Mouse (Mus musculus) natural killer cell, adult 2 months (primary cell): Measurements from ENCODE around the gene Ergic1.

Source experiments
- DNase-seq, 2 experiments: peaks; one replicate each; pipeline ENCODE4 v3.0.0; 2022; ENCODE audit warnings: low spot score in 2 of 2

Ergic1 gene

GRCm38 (mm10) chr17:26575786-26576690, 14.7 kb downstream of the Ergic1 start:
- no peak for DNase-seq

GRCm38 (mm10) chr17:26576833-26577232, 15.5 kb downstream of the Ergic1 start:
- no peak for DNase-seq

- no peak for DNase-seq
These were observed 16.0 kb downstream of the Ergic1 start for GRCm38 (mm10) chr17:26577309-26577708.

- no peak for DNase-seq
These were observed 16.9 kb downstream of the Ergic1 start for GRCm38 (mm10) chr17:26578162-26578561.

GRCm38 (mm10) chr17:26578771-26579170, 17.5 kb downstream of the Ergic1 start:
- DNase-seq: no peak

- DNase-seq: no peak
These were observed 18.1 kb downstream of the Ergic1 start for GRCm38 (mm10) chr17:26579396-26579795.

- DNase-seq: no peak
These were observed 19.6 kb downstream of the Ergic1 start for GRCm38 (mm10) chr17:26580873-26581401.

GRCm38 (mm10) chr17:26582297-26582696, 21.0 kb downstream of the Ergic1 start:
- DNase-seq: no peak

GRCm38 (mm10) chr17:26583056-26583455, 21.8 kb downstream of the Ergic1 start:
- DNase-seq: no peak

GRCm38 (mm10) chr17:26583606-26584005, 22.3 kb downstream of the Ergic1 start:
- no peak for DNase-seq

- DNase-seq: no peak
These were observed 22.8 kb downstream of the Ergic1 start for GRCm38 (mm10) chr17:26584063-26584462.

- DNase-seq: no peak
These were observed 23.4 kb downstream of the Ergic1 start for GRCm38 (mm10) chr17:26584558-26585136.

- no peak for DNase-seq
These were observed 26.7 kb downstream of the Ergic1 start for GRCm38 (mm10) chr17:26587961-26588487.

- no peak for DNase-seq
These were observed 31.2 kb downstream of the Ergic1 start for GRCm38 (mm10) chr17:26592510-26592909.

GRCm38 (mm10) chr17:26593199-26593598, 31.9 kb downstream of the Ergic1 start:
- DNase-seq: no peak

- DNase-seq: no peak
These were observed 32.9 kb downstream of the Ergic1 start for GRCm38 (mm10) chr17:26594171-26594570.

GRCm38 (mm10) chr17:26594958-26595357, 33.7 kb downstream of the Ergic1 start:
- no peak for DNase-seq

GRCm38 (mm10) chr17:26595448-26596167, 34.3 kb downstream of the Ergic1 start:
- no peak for DNase-seq

- no peak for DNase-seq
These were observed 34.9 kb downstream of the Ergic1 start for GRCm38 (mm10) chr17:26596168-26596658.

- no peak for DNase-seq
These were observed 35.7 kb downstream of the Ergic1 start for GRCm38 (mm10) chr17:26596856-26597481.

GRCm38 (mm10) chr17:26598845-26599244, 37.6 kb downstream of the Ergic1 start:
- DNase-seq: no peak
